14 mouse cellular contexts compared by ENCODE assay signal in the genomic region with DNA sequence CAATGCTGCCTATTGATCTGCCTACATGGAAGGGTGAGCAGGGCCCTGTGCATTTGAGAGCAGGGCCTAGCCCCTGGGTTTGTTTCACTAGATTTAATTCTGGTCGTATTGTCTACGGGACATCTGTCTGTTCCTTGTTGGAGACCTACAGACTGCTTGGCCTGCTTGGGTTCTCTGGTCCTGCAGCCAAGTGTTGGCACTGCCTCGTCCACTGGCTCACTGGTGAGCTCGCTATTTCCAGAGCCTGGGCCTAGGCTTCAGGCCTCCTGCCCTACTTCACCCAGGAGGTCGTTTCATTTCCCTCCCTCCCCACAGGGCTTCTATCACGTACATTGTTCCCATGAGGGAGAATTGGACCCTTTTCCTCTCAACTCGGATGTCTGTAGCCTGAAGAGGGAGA.
"Had no signal": no experiment of that assay in that cellular context is flagged by ENCODE, and none has a peak within 500 bp of the region (broad histone marks: within the 10 kb centered on the region; RNA-seq: fewer than 3 reads in every experiment).

No protein-coding gene starts in this region.

- H3K9ac ChIP-seq: liver, embryonic 13.5 days; neural tube, embryonic 12.5 days; stomach, embryonic 15.5 days had no signal

- H3K4me1 ChIP-seq: liver, embryonic 13.5 days; neural tube, embryonic 12.5 days; stomach, embryonic 15.5 days had no signal

- H3K4me2 ChIP-seq: liver, embryonic 13.5 days; midbrain, embryonic 11.5 days; neural tube, embryonic 12.5 days; stomach, embryonic 15.5 days had no signal

- H3K27ac ChIP-seq: liver, embryonic 13.5 days; neural tube, embryonic 12.5 days; stomach, embryonic 15.5 days had no signal

- H3K9me3 ChIP-seq: liver, embryonic 13.5 days; neural tube, embryonic 12.5 days; stomach, embryonic 15.5 days had no signal

- H3K4me3 ChIP-seq: liver, embryonic 13.5 days; neural tube, embryonic 12.5 days; stomach, embryonic 15.5 days had no signal

- H3K36me3 ChIP-seq: liver, embryonic 13.5 days; neural tube, embryonic 12.5 days; stomach, embryonic 15.5 days had no signal

- DNase-seq: kidney, adult 9 months; kidney, postnatal 14 days; kidney, postnatal 4 days; liver, embryonic 13.5 days; lung, adult 2 months; lung, postnatal 14 days; lung, postnatal 4 days; retina, postnatal 1 day; right cerebral cortex, postnatal 25 days; spleen, adult 18-20 months; thymus, postnatal 25 days had no signal

- H3K27me3 ChIP-seq: liver, embryonic 13.5 days; neural tube, embryonic 12.5 days; stomach, embryonic 15.5 days had no signal
